Mouse (Mus musculus) forebrain, embryonic 11.5 days (tissue): Measurements from ENCODE around the gene Trpt1. TPM values are rescaled to one million over a fixed set of nuclear protein-coding genes. Genes with fewer than 3 reads are reported as not detected.
A peak's percentile ranks its signal among the peaks of the same experiment; 100 is the strongest.

Experiments used
- ATAC-seq: fragments of 200-750 bp; cut with Nextera tagmentation; replicated peaks from 2 replicates; pipeline ENCODE4 v1.8.0; 2017; ENCODE audit warnings: moderate TSS enrichment; ENCODE audit not compliant: low FRiP score
- DNase-seq: peaks from one replicate; pipeline ENCODE4 v3.0.0-alpha.2; 2017; ENCODE audit warnings: low spot score
- H3K27ac ChIP-seq: fragments of 300-500 bp; sonication (generic); 2 replicates; pipeline ENCODE4 v1.5.1; 2014; ENCODE audit warnings: low read depth, low read length
- H3K27me3 ChIP-seq: fragments of 300-500 bp; sonication (generic); 2 replicates; pipeline ENCODE4 v1.6.1; 2014; ENCODE audit warnings: mild to moderate bottlenecking, low read length, mixed read lengths; ENCODE audit not compliant: control insufficient read depth, insufficient read depth
- H3K36me3 ChIP-seq: fragments of 300-500 bp; sonication (generic); 2 replicates; pipeline ENCODE4 v1.6.1; 2014; ENCODE audit warnings: mild to moderate bottlenecking, low read length, moderate library complexity, mixed read lengths; ENCODE audit not compliant: control insufficient read depth, insufficient read depth
- H3K4me1 ChIP-seq: fragments of 300-500 bp; sonication (generic); replicated peaks from 2 replicates; pipeline ENCODE4 v1.6.1; 2014; ENCODE audit warnings: low read length, mixed read lengths; ENCODE audit not compliant: control insufficient read depth, insufficient read depth
- H3K4me2 ChIP-seq: fragments of 300-500 bp; sonication (generic); 2 replicates; pipeline ENCODE4 v1.6.1; 2014; ENCODE audit warnings: low read depth, mild to moderate bottlenecking, low read length, moderate library complexity, mixed read lengths; ENCODE audit not compliant: severe bottlenecking
- H3K4me3 ChIP-seq: fragments of 300-500 bp; sonication (generic); 2 replicates; pipeline ENCODE4 v1.5.1; 2014; ENCODE audit warnings: low read depth, low read length
- H3K9ac ChIP-seq: fragments of 300-500 bp; sonication (generic); 2 replicates; pipeline ENCODE4 v1.6.1; 2014; ENCODE audit warnings: low read length
- H3K9me3 ChIP-seq: fragments of 300-500 bp; sonication (generic); 2 replicates; pipeline ENCODE4 v1.6.1; 2016; ENCODE audit warnings: low read length, mixed read lengths; ENCODE audit not compliant: control insufficient read depth
- WGBS: fragments of 180-500 bp; shearing (Covaris S2); extraction: QIAGEN DNeasy Blood & Tissue Kit; methylation state at CpG from one replicate; pipeline ENCODE4 v1.1.7; 2014; 5-methylcytosine and 5-hydroxymethylcytosine counted together
- polyA plus RNA-seq: library from polyadenylated mRNA; unstranded; fragments of >200 nt; fragmentation: Nextera tagmentation; extraction: Ambion mirVana; gene quantifications from 2 replicates; pipeline ENCODE4 v1.2.1, GENCODE M21; 2014

Gene Trpt1
- polyA plus RNA-seq, 1 experiment from 2014 or later = 14.9 TPM

DNA sequence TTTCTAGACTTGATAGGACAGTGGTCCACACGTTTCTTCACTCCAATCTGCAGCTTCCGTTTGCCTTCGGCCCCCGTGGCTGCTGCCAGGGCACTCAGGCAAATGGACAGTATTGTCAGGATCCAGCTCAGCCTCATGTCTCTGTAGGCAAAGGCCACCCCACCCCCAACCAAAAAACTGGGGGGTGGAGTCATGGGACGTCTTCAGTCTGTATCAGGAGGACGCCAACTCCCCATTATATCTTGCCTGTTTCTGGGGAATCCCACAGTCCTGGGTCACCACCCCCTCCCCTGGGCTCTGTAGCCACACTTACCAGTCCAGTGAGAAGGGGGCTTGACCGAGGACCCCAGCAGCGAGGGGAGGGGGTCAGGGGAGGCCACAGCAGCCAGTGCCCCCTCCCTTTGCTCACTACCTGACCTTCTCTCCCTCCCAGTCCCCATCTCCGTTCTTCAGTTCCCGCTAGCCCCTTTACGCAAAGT lies 16.9 kb upstream of the Trpt1 start:
- H3K4me1 ChIP-seq = peaks cover 22% of the 10 kb centered on the region
- peak overlapping the region; percentile 62 for H3K9ac ChIP-seq
- DNase-seq (no peak), ATAC-seq (no peak)
- no peaks in the 10 kb centered on the region; the same call in 1 of the 2 replicates for H3K36me3 ChIP-seq
- 15% methylated on average over 11 of the region's 11 CpGs for WGBS
- H3K27ac ChIP-seq = peak overlapping the region; percentile 50; the same call in 1 of the 2 replicates
- H3K4me2 ChIP-seq = peak overlapping the region; percentile 67
- H3K9me3 ChIP-seq = no peaks in the 10 kb centered on the region
- no peaks in the 10 kb centered on the region for H3K27me3 ChIP-seq
- peak overlapping the region; percentile 42 for H3K4me3 ChIP-seq

DNA sequence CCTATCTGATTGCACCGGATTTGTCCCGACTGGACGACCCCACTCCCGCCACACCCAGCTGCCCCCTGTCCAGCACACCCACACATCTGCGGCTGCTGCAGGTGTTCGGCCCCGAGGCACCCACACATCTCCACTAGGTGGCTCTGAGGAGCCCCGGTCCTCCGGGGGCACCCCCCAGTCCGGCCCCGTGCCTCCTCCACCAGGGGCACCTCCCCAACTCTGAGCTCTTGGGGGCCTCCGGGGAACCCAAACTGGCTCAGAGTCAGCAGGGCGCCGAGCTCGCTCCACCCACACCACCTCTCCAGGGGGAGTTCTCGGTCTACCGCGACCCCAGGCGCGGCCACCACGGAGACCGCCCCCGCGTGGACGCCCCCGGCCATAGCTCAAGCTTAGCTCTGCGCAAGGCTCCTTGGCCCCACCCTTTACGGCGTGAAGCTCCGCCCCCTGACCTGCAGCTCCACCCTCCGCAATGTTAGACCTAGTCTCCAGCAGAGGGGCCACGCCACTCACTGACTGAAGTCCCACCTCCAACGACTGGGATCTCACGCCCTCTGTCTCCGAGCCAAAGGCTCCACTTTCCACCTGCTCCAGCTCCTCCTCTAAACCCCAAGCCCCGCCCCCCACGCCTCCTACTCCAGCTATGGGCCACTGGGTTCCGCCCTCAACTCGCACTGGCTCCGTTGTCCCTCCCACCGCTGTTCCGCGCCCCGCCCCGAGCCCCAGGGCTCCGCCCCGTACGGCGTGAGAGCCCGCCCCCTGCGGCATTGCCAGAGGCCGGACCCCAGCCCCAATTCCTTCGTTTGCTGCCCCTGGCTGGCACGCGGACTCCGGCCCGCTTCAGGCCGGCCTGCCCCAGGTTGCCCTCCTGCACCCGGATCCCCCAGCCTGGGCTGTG lies 16.2 kb upstream of the Trpt1 start:
- peak overlapping the region; percentile 67 for H3K4me2 ChIP-seq
- peaks cover 22% of the 10 kb centered on the region for H3K4me1 ChIP-seq
- WGBS = 1% methylated on average over 58 of the region's 59 CpGs
- peak overlapping the region; percentile 77 for H3K9ac ChIP-seq
- no peaks in the 10 kb centered on the region for H3K9me3 ChIP-seq
- peak overlapping the region; percentile 42 for H3K4me3 ChIP-seq
- no peaks in the 10 kb centered on the region for H3K27me3 ChIP-seq
- peak; percentile 87 for ATAC-seq
- no peaks in the 10 kb centered on the region; the same call in 1 of the 2 replicates for H3K36me3 ChIP-seq
- H3K27ac ChIP-seq = peak overlapping the region; percentile 86
- DNase-seq = peak; percentile 100

DNA sequence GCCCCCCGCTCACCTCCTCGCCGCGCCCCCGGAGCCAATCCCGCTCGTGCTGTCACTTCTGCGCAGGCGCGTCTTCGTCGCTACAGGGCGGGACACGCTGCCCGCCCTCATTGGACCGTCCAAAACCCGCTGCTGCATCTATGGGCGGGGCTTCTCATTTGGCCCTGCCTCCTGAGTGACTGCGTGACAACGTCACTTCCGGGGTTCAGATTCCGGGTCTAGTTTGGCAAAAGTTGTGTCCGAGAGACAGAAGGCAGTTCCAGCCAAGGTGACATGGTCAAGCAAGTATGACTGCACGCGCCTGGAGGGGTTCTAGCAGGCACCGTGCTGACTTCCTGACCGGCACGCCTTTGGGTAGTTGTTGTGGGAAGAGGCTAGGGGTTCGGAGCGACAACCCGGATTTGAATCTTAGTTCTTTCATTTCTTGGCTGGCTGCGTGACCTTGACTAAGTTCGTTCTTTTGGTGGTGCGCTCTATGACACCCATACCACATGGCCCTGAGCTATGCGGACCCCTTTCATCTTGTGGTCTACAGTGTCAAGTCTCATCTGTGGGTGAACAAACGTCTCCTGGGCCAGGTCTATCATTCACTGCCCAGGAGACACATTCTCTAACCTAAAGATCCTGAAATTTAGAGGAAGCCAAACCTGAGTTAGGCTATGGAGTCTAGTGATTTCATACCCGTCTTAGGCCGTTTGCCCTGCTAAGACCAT lies 15.4 kb upstream of the Trpt1 start, which contains the start of gene Fkbp2:
Fkbp2 (minus strand) TSS at position 121 of the 713 bp plus-strand sequence.
- Histone ChIP-seq H3K4me1 (peaks cover 22% of the 10 kb centered on the region), H3K27me3 (no peaks in the 10 kb centered on the region), H3K27ac (peak within 1 kb of the TSS; percentile 86), H3K9ac (peak within 1 kb of the TSS; percentile 77), H3K4me3 (peak within 1 kb of the TSS; percentile 42), H3K9me3 (no peaks in the 10 kb centered on the region), H3K4me2 (peak within 1 kb of the TSS; percentile 67), H3K36me3 (peaks cover 3% of the 10 kb centered on the region; the same call in 1 of the 2 replicates)
- DNase-seq (peak; percentile 98), ATAC-seq (peak; percentile 85)
- WGBS = 2% methylated on average over 38 of the region's 38 CpGs

DNA sequence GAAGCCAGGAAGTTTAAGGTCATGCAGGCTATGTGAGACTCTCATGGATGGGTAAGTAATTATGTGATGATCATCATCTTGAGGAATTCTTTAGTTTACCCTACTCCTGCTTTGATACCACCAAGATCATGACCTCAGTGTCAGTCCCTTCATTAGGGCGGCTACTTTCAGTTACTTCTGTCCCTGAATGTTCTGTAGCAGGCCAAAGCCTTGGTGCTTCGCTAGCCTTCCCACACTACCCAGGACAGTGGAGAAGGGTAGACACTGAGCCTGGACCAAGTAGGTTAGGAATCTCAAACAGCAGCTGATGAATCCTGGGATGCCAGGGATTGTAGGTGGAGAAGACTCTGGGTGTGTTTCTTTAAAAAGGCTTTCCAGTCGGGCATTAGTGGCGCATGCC lies 14.5 kb upstream of the Trpt1 start:
- Histone ChIP-seq H3K4me2 (no peak overlapping the region), H3K36me3 (peaks cover 3% of the 10 kb centered on the region; the same call in 1 of the 2 replicates)

DNA sequence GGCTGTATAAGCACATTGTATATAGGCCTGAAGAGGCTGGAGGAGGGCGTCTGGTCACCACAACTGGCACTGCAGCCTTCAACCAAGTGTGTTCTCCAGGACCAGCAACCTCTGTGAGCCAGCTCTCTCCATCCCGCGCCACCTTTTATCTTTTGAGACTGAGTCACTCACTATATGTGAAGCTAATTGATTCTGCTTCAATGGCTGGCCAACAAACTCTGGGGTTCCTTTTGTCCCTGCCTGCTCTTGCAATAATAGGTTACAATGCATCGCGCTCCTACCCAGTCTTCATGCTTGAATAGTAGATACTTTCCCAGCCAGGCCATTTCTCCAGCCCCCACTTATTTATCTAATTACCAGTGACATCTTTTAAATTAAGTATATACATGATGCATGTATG lies 12.3 kb upstream of the Trpt1 start:
- 33% methylated on average over 5 of the region's 5 CpGs for WGBS
- Histone ChIP-seq H3K27me3 (no peaks in the 10 kb centered on the region), H3K36me3 (peaks cover 3% of the 10 kb centered on the region; the same call in 1 of the 2 replicates), H3K9me3 (no peaks in the 10 kb centered on the region), H3K4me2 (no peak overlapping the region), H3K9ac (no peak overlapping the region), H3K27ac (no peak overlapping the region), H3K4me3 (no peak overlapping the region), H3K4me1 (peaks cover 16% of the 10 kb centered on the region)
- DNase-seq (no peak), ATAC-seq (no peak)

More for the DNA sequence above, 14.5 kb upstream of the Trpt1 start:
- no peak for DNase-seq
- Histone ChIP-seq H3K4me3 (no peak overlapping the region), H3K27me3 (no peaks in the 10 kb centered on the region), H3K9me3 (no peaks in the 10 kb centered on the region), H3K9ac (no peak overlapping the region), H3K27ac (no peak overlapping the region), H3K4me1 (peaks cover 20% of the 10 kb centered on the region)
- ATAC-seq = no peak
- WGBS = 88% methylated on average over 4 of the region's 4 CpGs

DNA sequence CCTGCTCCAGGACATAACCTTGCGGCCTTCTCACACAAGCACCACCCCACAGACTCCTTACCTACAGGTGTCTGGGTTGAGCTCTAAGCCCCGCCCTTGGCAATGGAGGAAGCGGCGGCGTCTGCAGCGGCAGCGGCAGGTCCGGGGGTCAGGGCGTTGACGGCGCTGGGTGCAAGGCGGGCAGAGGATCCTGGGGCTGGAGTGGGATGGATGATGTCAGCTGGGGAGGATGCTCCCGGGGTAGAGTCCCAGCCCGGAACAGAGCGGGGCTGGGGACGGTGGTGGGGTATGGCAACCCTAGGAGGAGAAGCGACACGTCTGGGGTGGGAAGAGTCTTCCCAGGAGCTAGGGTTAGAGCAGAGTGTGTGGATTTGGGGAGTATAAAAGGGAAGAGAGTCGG lies 10.6 kb upstream of the Trpt1 start:
- H3K4me3 ChIP-seq = no peak overlapping the region
- ATAC-seq (no peak), DNase-seq (no peak)
- H3K27ac ChIP-seq = no peak overlapping the region
- no peak overlapping the region for H3K9ac ChIP-seq
- H3K4me2 ChIP-seq = no peak overlapping the region
- no peaks in the 10 kb centered on the region for H3K27me3 ChIP-seq
- H3K4me1 ChIP-seq = peaks cover 10% of the 10 kb centered on the region
- no peaks in the 10 kb centered on the region for H3K9me3 ChIP-seq
- peaks cover 3% of the 10 kb centered on the region; the same call in 1 of the 2 replicates for H3K36me3 ChIP-seq
- 86% methylated on average over 19 of the region's 19 CpGs for WGBS

DNA sequence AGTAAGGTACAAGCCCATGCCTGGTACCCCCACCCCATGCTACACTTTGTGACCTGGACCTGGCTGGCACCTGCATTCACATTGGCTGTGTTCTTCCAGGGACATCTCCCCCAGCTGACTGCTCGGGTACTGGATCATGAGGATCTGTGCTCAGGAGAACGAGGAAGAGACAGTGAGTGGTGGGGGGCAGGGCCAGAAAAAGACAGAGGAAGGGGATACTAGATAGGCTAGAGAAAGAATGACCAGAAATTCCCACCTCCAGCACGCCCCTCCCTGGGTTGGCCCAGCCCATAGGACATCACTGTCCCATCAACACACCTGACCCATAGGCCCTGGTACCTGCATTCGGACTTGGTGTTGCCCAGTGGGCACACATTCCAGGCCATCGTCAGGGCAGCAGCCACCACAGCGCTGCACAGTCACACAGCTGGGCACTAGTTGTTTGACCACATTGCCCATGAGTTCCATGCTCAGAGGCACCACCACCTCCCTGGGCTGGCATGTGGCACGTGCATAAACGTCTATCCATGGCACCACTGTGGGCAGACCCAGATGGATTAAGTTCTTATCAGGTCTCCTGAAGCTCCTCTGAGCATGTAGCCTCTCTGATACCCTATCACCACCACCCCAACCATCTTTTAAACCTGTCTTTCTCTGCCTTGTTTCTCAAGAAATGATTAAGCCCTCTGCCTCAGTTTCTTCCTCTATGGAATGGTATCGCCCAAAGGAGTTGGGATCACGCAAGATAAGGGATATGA lies 9.8 kb upstream of the Trpt1 start:
- 82% methylated on average over 10 of the region's 10 CpGs for WGBS
- peak overlapping the region; percentile 96 for H3K4me2 ChIP-seq
- peak overlapping the region; percentile 87 for H3K4me3 ChIP-seq
- H3K9ac ChIP-seq = peak overlapping the region; percentile 89
- H3K36me3 ChIP-seq = peaks cover 3% of the 10 kb centered on the region; the same call in 1 of the 2 replicates
- no peaks in the 10 kb centered on the region for H3K27me3 ChIP-seq
- peaks cover 10% of the 10 kb centered on the region for H3K4me1 ChIP-seq
- H3K27ac ChIP-seq = no peak overlapping the region
- ATAC-seq = no peak
- DNase-seq = no peak
- H3K9me3 ChIP-seq = no peaks in the 10 kb centered on the region
